In the genomic region with DNA sequence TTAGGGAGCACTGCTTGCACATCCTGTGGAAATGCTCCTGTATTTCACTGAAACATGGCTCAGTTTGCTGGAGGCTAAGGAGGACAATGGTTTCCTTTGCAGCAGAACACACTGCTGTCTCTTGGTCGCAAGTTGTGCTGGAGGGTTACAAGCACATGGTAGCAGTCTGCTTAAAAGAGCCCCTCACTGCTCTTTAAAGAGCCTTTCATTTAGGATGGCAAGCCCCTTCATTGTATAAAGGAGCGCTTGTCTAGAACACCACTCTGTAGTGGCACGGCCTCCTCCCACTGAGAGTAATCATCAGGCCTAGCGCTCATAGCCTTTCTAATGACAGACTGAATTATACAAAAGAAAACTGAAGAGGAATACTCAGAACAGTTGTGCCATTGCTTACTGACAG, we compare ENCODE assay signal across 16 mouse cellular contexts.
A peak's percentile ranks its signal among the peaks of the same experiment; 100 is the strongest.
DNase-seq lines count a peak whose midpoint lies in the region; ATAC-seq and TF ChIP-seq lines count a peak whose summit lies in the region.
"Had no signal": no experiment of that assay in that cellular context is flagged by ENCODE, and none has a peak within 500 bp of the region (broad histone marks: within the 10 kb centered on the region; RNA-seq: fewer than 3 reads in every experiment).

No protein-coding gene starts in this region.

- no peak for TF ChIP-seq POLR2A in bone marrow macrophage, adult 2 months (IDR thresholded peaks at IDR 0.05; ENCODE audit: borderline replicate concordance, low read depth, low read length)

- H3K36me3 ChIP-seq in forebrain, embryonic 14.5 days (ENCODE audit: control insufficient read depth, insufficient read depth, low read length) = no peaks in the 10 kb centered on the region
- H3K36me3 ChIP-seq in forebrain, embryonic 12.5 days (replicated peaks) = no peaks in the 10 kb centered on the region
- H3K36me3 ChIP-seq in heart, embryonic 16.5 days (ENCODE audit: control insufficient read depth, insufficient read depth) = no peaks in the 10 kb centered on the region
- no peaks in the 10 kb centered on the region for H3K36me3 ChIP-seq in embryonic facial prominence, embryonic 14.5 days (ENCODE audit: control insufficient read depth, insufficient read depth, low read length)
- H3K36me3 ChIP-seq: stomach, embryonic 15.5 days had no signal

- intact Hi-C loops in heart, postnatal 14 days (cut with DNase I) = no loop called here

- no peak overlapping the region for H3K9ac ChIP-seq in forebrain, embryonic 14.5 days (ENCODE audit: low read length)
- H3K9ac ChIP-seq in forebrain, embryonic 12.5 days = no peak overlapping the region
- no peak overlapping the region for H3K9ac ChIP-seq in heart, embryonic 16.5 days (ENCODE audit: low read length)
- H3K9ac ChIP-seq in embryonic facial prominence, embryonic 14.5 days (ENCODE audit: low read depth, low read length) = no peak overlapping the region
- H3K9ac ChIP-seq: liver, postnatal 0 days; stomach, embryonic 15.5 days had no signal

- WGBS in forebrain, embryonic 14.5 days = 26% methylated on average over 4 of the region's 4 CpGs
- WGBS in forebrain, embryonic 12.5 days = 35% methylated on average over 4 of the region's 4 CpGs
- WGBS in heart, embryonic 16.5 days = 83% methylated on average over 4 of the region's 4 CpGs
- WGBS in embryonic facial prominence, embryonic 14.5 days = 53% methylated on average over 4 of the region's 4 CpGs

- peaks cover 3% of the 10 kb centered on the region; the same call in 1 of the 2 replicates for H3K4me1 ChIP-seq in forebrain, embryonic 14.5 days (ENCODE audit: control insufficient read depth, insufficient read depth, low read length)
- no peaks in the 10 kb centered on the region for H3K4me1 ChIP-seq in forebrain, embryonic 12.5 days
- H3K4me1 ChIP-seq in heart, embryonic 16.5 days (ENCODE audit: control insufficient read depth, insufficient read depth, low read length) = peaks cover 3% of the 10 kb centered on the region
- peaks cover 39% of the 10 kb centered on the region for H3K4me1 ChIP-seq in bone marrow macrophage, adult 2 months (ENCODE audit: control insufficient read depth, insufficient read depth, low read length)
- no peaks in the 10 kb centered on the region for H3K4me1 ChIP-seq in embryonic facial prominence, embryonic 14.5 days (ENCODE audit: control insufficient read depth, insufficient read depth, low read length)
- H3K4me1 ChIP-seq: stomach, embryonic 15.5 days had no signal

- no peak overlapping the region for H3K27ac ChIP-seq in forebrain, embryonic 14.5 days (ENCODE audit: low read depth, low read length)
- H3K27ac ChIP-seq in forebrain, embryonic 12.5 days = no peak overlapping the region
- H3K27ac ChIP-seq in heart, embryonic 16.5 days (ENCODE audit: low read length) = peak overlapping the region; percentile 8; the same call in 1 of the 2 replicates
- peak overlapping the region; percentile 28; the same call in 1 of the 2 replicates for H3K27ac ChIP-seq in bone marrow macrophage, adult 2 months (ENCODE audit: insufficient read depth, low read depth, low read length)
- no peak overlapping the region for H3K27ac ChIP-seq in embryonic facial prominence, embryonic 14.5 days (replicated peaks; ENCODE audit: low read depth, low read length)
- H3K27ac ChIP-seq: stomach, embryonic 15.5 days had no signal

- H3K4me3 ChIP-seq in forebrain, embryonic 14.5 days (ENCODE audit: low read depth, low read length) = no peak overlapping the region
- no peak overlapping the region for H3K4me3 ChIP-seq in forebrain, embryonic 12.5 days (replicated peaks)
- no peak overlapping the region for H3K4me3 ChIP-seq in heart, embryonic 16.5 days (ENCODE audit: low read length)
- no peak overlapping the region for H3K4me3 ChIP-seq in bone marrow macrophage, adult 2 months (ENCODE audit: insufficient read depth, low read length)
- H3K4me3 ChIP-seq in embryonic facial prominence, embryonic 14.5 days (ENCODE audit: low read depth, low read length) = no peak overlapping the region
- H3K4me3 ChIP-seq: stomach, embryonic 15.5 days had no signal

- peak; percentile 29; the same call in 1 of the 2 replicates for ATAC-seq in forebrain, embryonic 14.5 days
- ATAC-seq in forebrain, embryonic 12.5 days (ENCODE audit: low FRiP score) = no peak
- ATAC-seq in heart, embryonic 16.5 days (replicated peaks; ENCODE audit: extremely low read depth, insufficient read depth, low FRiP score) = no peak
- 0 out of 2 replicates have a peak, but pooled peaks have one; percentile 37 for ATAC-seq in embryonic facial prominence, embryonic 14.5 days (ENCODE audit: low read depth)
- ATAC-seq: inflammation-experienced regulatory T-cells, adult 6 months; liver, postnatal 0 days had no signal

- no peak for DNase-seq in forebrain, embryonic 14.5 days (ENCODE audit: low spot score)
- no peak for DNase-seq in heart, postnatal 14 days
- no peak for DNase-seq in embryonic facial prominence, embryonic 14.5 days (ENCODE audit: low spot score)
- DNase-seq in lung, postnatal 14 days = no peak
- DNase-seq: adrenal gland, postnatal 14 days; cerebellum, adult 9-11 months; heart, postnatal 4 days; liver; liver, postnatal 0 days; right cerebral cortex, postnatal 14 days; thymus, adult 2 months had no signal

- no peak for TF ChIP-seq CTCF in bone marrow macrophage, adult 2 months (IDR thresholded peaks at IDR 0.05; ENCODE audit: low read depth, low read length)

- H3K4me2 ChIP-seq in forebrain, embryonic 14.5 days (ENCODE audit: low read length) = no peak overlapping the region
- H3K4me2 ChIP-seq in forebrain, embryonic 12.5 days = no peak overlapping the region
- H3K4me2 ChIP-seq in heart, embryonic 16.5 days (ENCODE audit: low read depth, low read length) = no peak overlapping the region
- H3K4me2 ChIP-seq in embryonic facial prominence, embryonic 14.5 days (ENCODE audit: low read depth, low read length) = no peak overlapping the region
- H3K4me2 ChIP-seq: stomach, embryonic 15.5 days had no signal

- no peaks in the 10 kb centered on the region for H3K9me3 ChIP-seq in forebrain, embryonic 14.5 days (replicated peaks; ENCODE audit: control insufficient read depth, low read length)
- H3K9me3 ChIP-seq in forebrain, embryonic 12.5 days = no peaks in the 10 kb centered on the region
- H3K9me3 ChIP-seq in heart, embryonic 16.5 days (replicated peaks; ENCODE audit: control insufficient read depth, low read length) = no peaks in the 10 kb centered on the region
- no peaks in the 10 kb centered on the region for H3K9me3 ChIP-seq in embryonic facial prominence, embryonic 14.5 days (ENCODE audit: control insufficient read depth, low read length)
- H3K9me3 ChIP-seq: stomach, embryonic 15.5 days had no signal

- no peaks in the 10 kb centered on the region for H3K27me3 ChIP-seq in forebrain, embryonic 14.5 days (replicated peaks; ENCODE audit: control insufficient read depth, insufficient read depth, low read length)
- H3K27me3 ChIP-seq in forebrain, embryonic 12.5 days = no peaks in the 10 kb centered on the region
- H3K27me3 ChIP-seq in heart, embryonic 16.5 days (ENCODE audit: control insufficient read depth, insufficient read depth, low read length) = no peaks in the 10 kb centered on the region
- H3K27me3 ChIP-seq in embryonic facial prominence, embryonic 14.5 days (replicated peaks; ENCODE audit: control insufficient read depth, insufficient read depth, low read length) = no peaks in the 10 kb centered on the region
- H3K27me3 ChIP-seq: stomach, embryonic 15.5 days had no signal

Comparison
In these comparisons a context has a peak if more than half of its experiments do, and no peak if none do; other contexts are left out.
1. ATAC-seq: peak in forebrain, embryonic 14.5 days (single experiment) and embryonic facial prominence, embryonic 14.5 days (single experiment); none in forebrain, embryonic 12.5 days (single experiment) and heart, embryonic 16.5 days (single experiment).
2. H3K27ac ChIP-seq: peak in heart, embryonic 16.5 days (single experiment) and bone marrow macrophage, adult 2 months (single experiment); none in forebrain, embryonic 14.5 days (single experiment), forebrain, embryonic 12.5 days (single experiment) and embryonic facial prominence, embryonic 14.5 days (single experiment).